Mouse (Mus musculus): ENCODE data around the gene Polrmt. TPM values are rescaled to one million over a fixed set of nuclear protein-coding genes. Genes with fewer than 3 reads are reported as not detected.

Polrmt gene
- polyA plus RNA-seq (2017; shearing (Covaris generic)): 33.4 TPM

DNA sequence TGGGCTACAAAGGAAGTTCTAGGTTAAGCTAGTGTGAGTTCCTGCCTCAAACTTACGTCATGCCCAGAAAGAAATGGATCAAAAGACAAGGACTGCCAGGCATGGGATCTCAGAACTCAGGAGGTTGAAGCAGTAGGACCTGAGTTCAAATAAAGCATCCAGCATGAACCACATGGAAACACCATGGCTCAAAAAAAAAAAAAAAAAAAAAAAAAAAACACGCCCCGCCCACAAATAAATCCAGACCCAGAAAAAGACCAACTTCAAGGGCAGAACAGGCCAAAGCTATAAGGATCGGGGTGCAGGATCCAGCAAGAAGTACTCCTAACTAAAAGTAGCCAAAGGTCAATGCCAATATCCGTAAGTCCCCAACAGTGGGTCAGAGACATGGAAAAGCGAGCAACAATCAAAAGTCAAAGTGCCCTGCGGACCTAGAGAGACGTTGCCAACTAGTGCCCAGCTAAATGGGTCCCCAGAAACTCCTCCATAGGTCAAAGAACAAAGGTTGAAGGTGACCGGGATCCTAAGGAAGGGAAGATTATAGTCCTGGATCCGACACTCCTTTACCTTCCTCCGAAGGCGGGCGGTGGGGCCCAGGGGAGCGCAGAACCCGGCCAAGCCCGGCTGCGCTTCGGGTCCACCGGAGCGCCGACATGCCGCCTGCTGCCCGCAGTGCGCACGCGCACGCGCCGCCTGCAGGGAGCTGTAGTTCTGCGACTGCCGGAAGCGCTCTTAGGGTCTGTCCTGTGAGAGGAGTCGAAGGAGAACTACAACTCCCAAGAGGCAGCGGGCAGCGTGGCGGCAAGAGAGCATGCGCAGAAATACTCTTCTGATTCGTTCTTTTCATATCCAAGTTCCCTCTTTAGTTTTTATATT, at the start of gene Polrmt:
Gene Polrmt (minus strand): TSS at position 684 of the 876 bp plus-strand sequence.

DNA sequence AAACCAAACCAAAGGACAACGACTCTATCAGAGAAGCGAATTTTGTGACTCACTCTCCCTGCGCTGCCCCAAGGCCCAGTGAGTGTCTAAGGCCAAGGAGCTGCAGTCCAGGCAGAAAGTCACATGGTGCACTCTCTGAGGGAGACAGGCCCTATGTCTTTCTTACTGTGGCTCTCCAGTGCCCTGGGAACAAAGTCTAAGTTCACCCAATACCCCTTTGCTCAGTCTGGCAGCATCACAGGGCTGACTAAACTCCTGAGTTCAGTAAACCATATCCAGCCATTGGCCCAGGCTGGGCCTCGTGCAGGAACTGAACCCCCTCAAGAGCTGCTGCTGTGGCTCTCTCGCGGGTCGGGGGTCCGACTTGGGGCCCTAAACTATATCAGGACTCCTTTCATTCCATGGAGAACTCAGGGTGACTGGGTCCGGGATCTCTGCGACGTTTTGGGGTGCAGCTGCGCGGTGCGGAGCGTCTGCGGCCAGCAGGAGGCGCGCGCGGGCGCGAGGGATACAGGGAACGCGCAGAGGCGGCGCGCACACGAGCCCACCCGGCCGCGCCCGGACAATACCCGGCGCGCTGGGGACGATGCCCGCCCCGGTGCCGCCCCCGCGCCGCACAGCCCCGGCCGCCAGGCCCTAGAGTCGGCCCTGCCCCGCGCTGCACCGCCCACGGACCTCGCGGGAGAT, 46.8 kb upstream of the Polrmt start, which contains the start of gene Palm:
Gene Palm (plus strand): TSS at position 522 of the 687 bp plus-strand sequence.

DNA sequence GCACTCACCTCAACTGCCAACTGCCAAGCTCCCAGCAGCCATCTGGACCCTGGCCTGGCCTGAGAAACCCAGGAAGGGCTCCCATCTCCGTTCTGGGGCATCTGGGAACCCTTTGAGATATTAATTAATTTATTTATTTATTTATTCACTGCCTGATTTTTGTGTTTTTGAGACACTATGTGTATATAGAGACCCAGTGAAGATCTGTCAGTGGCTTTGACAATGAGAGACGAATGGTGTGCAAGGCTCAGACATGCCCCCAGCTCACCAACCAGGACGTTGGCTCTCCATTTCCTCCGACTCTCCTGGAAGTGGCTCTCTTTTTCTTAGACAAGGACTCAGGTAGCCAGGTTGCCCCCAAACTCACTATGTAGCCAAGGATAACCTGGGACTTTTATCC, 44.5 kb upstream of the Polrmt start, which contains the start of gene Prss57:
Gene Prss57 (minus strand): TSS at position 101 of the 400 bp plus-strand sequence.

DNA sequence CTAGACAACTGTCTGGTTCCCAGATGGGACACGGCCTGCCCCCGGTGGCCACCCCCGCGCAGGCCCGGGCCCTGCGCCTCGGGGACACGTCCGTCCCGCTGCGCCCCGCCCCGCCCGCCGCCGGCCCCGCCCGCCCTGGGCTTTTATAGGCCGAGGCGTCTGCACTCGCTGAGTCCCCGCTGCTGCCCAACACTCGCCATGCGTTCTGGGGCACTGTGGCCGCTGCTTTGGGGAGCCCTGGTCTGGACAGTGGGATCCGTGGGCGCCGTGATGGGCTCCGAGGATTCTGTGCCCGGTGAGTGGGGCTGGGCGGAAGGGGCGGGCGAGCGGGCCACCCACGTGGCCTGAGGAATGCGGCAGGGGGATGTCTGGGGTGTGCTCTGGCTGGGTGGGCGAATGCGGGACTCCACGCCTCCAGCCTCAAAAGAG, 30.7 kb upstream of the Polrmt start, which contains the start of gene Fstl3:
Gene Fstl3 (plus strand): TSS at position 170 of the 429 bp plus-strand sequence.

DNA sequence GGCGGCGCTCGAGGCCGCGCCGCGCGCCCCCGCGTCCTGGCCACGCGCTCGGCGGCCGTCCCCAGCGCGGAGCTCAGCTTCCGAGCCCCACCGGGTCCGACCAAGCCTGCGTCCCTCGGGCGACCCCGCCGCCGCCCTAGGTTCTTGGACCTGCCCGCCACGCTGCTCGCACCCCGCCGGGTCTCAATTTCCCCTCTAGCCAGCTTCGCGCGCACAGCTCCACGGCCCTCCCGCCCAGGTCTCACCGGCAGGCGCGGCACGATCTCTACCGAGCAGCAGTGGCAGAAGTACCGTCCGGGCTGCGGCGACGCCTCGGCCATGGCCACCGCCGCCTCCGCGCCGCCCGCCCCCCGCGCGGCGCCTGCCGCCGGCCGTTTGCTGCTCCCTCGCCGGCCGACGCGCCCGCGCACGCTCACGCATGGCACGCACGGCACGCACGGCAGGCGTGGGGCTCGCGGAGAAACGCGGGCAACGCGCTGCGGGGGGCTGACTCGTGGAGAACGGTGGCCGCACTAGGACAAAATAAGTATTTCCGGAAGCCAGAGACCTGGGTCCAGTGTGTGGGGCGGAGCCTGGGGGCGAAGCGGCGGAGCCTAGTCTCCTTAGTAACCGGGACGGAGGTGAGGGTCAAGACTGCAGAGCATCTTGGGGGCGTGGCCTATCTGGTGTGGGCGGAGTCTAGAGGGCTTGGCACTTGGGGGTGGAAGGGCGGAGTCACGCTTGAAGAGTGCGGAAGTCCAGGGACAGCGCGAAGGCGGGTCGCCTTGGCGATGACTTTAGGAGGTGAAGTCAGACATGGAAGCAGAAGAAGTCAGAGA, 20.3 kb upstream of the Polrmt start, which contains the start of gene Rnf126:
Gene Rnf126 (minus strand): TSS at position 445 of the 818 bp plus-strand sequence.

DNA sequence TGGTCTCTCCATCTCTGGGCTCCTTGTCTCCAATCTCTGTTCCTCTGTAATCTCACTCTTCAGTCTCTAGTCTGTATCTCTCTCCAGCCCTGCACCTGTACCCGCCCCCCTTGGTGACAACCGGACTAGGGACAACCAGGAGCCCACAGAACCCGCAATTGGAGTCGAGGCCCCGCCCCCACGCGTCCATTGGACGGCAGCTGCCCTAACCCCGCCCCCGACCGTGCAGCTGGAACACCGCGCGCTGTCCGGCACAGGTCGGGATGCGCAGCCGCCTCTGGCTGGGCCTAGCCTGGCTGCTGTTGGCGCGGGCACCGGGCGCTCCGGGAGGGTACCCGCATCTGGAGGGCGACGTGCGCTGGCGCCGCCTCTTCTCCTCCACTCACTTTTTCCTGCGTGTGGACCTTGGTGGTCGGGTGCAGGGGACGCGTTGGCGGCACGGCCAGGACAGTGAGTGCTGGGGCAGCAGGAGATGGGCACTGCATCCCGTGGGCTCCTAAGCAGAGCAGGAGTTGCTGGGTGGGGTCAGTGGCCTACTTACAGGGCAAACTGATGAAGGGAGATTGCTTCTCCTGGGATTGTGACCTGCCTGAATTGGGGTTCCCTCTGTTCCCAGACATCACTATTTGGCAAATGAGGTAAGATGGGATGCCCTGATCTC, 8.6 kb upstream of the Polrmt start, which contains the start of gene Fgf22:
Gene Fgf22 (plus strand): TSS at position 221 of the 661 bp plus-strand sequence.

DNA sequence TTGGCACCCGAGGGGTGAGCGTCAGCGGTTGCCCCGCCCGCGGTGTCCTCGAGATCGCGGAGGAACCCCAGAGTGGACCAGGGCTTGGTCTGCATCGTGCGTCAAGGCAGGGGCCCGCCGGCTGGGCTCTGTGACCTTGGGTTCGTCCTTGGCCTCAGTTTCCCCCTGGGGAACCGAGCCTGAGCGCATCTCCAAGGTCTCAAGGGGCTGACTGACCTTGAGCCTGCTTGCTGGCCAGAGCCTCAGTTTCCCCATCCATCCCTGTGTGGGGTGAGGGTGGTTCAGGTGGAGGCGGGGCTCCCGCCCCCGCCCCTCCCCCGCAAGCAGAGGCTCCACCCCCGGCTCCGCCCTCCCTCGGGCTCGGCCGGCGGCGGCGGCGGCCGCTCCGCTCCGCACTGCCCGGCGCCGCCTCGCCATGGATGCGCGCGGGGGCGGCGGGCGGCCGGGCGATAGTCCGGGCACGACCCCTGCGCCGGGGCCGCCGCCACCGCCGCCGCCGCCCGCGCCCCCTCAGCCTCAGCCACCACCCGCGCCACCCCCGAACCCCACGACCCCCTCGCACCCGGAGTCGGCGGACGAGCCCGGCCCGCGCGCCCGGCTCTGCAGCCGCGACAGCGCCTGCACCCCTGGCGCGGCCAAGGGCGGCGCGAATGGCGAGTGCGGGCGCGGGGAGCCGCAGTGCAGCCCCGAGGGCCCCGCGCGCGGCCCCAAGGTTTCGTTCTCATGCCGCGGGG, 30.0 kb downstream of the Polrmt start, which contains the start of gene Hcn2:
Gene Hcn2 (plus strand): TSS at position 381 of the 734 bp plus-strand sequence.

DNA sequence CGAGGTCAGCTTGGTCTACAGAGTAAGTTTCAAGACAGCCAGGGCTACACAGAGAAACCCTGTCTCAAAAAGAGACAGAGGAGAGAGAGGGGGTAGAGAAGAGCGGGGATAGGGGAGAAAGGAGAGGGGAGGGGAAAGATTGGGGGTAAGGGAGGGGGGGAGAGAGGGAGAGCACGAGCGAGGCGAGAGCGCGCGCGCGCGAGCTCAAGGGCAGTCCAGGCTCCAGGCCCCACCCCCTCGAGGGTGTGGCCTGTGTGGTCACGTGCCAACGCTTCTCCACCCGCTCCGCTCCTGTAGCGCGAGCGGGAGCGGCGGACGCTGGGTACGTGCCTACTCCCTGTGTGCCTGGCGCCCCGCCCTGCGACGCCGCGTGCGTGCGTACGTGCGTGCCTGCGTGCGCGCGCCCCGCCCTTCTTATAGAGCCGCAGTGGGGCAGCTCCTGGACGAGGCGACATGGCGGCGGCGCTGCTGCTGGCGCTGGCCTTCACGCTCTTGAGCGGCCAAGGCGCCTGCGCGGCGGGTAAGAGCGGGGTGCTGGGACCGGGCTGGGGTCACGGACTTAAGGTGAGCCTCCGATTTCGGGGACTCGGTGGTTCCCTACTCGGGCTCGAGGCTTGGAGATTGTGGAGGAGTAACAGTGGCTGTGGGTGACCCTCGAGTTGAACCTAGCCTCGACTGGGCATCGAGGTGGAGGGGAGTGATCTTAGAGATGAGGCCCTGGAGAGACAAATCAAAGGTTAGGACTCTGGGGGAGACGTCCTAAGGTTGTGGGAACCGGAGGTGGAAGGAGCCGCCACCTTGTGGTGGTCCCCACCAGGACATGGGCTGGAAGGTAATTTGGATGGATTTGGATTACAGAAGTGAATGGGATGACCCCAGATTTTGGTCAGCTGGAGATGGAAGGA, 42.1 kb downstream of the Polrmt start, which contains the start of gene Bsg:
Gene Bsg (plus strand): TSS at position 427 of the 905 bp plus-strand sequence.

DNA sequence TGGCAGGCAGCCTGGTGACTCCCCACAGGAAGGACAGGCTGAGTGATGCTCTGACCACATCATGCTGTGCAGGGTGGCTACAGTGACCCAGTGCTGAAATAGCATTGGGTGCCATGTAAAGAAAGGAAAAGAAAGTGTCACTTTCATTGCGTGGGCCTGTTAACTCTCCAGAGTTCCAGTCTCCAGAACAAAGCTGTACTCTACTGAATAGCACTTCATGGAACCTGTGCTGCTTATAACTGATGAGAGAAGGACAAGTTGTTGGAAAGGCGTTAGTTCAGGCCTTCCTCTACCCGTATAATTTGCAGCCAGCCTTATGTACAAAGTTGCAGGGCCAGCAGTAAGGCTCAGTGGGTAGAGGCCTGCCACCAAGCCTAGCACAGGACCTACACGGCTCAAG, 57.7 kb downstream of the Polrmt start, which contains the start of gene Gzmm:
Gene Gzmm (plus strand): TSS at position 301 of the 400 bp plus-strand sequence.

Other genes starting within 250 kb of the Polrmt start
- 1.7 TPM for gene Plpp2, start 212.8 kb downstream of the Polrmt start, polyA plus RNA-seq (2017; shearing (Covaris generic))
- gene Mier2, start 191.4 kb downstream of the Polrmt start, polyA plus RNA-seq (2017; shearing (Covaris generic)): 49.2 TPM
- not detected for gene Theg, start 159.2 kb downstream of the Polrmt start, polyA plus RNA-seq (2017; shearing (Covaris generic))
- gene C2cd4c, start 132.6 kb downstream of the Polrmt start, polyA plus RNA-seq (2017; shearing (Covaris generic)): not detected
- gene Shc2, start 108.7 kb downstream of the Polrmt start, polyA plus RNA-seq (2017; shearing (Covaris generic)): not detected
- not detected for gene Odf3l2, start 100.8 kb downstream of the Polrmt start, polyA plus RNA-seq (2017; shearing (Covaris generic))
- gene Madcam1, start 82.0 kb downstream of the Polrmt start, polyA plus RNA-seq (2017; shearing (Covaris generic)): not detected
- 24.0 TPM for gene Tpgs1, start 77.2 kb downstream of the Polrmt start, polyA plus RNA-seq (2017; shearing (Covaris generic))
- gene Cdc34, start 64.4 kb downstream of the Polrmt start, polyA plus RNA-seq (2017; shearing (Covaris generic)): 83.3 TPM
- 2.7 TPM for gene Gzmm, start 57.6 kb downstream of the Polrmt start, polyA plus RNA-seq (2017; shearing (Covaris generic))
- 178 TPM for gene Bsg, start 42.1 kb downstream of the Polrmt start, polyA plus RNA-seq (2017; shearing (Covaris generic))
- gene Hcn2, start 29.9 kb downstream of the Polrmt start, polyA plus RNA-seq (2017; shearing (Covaris generic)): 0.12 TPM
- gene Fgf22, start 8.5 kb upstream of the Polrmt start, polyA plus RNA-seq (2017; shearing (Covaris generic)): not detected
- 47.0 TPM for gene Rnf126, start 20.4 kb upstream of the Polrmt start, polyA plus RNA-seq (2017; shearing (Covaris generic))
- gene Fstl3, start 30.7 kb upstream of the Polrmt start, polyA plus RNA-seq (2017; shearing (Covaris generic)): 0.31 TPM
- not detected for gene Prss57, start 44.4 kb upstream of the Polrmt start, polyA plus RNA-seq (2017; shearing (Covaris generic))
- 3.5 TPM for gene Palm, start 47.0 kb upstream of the Polrmt start, polyA plus RNA-seq (2017; shearing (Covaris generic))
- not detected for gene Misp, start 74.4 kb upstream of the Polrmt start, polyA plus RNA-seq (2017; shearing (Covaris generic))
- gene Ptbp1, start 107.8 kb upstream of the Polrmt start, polyA plus RNA-seq (2017; shearing (Covaris generic)): 555 TPM
- gene Prtn3, start 127.9 kb upstream of the Polrmt start, polyA plus RNA-seq (2017; shearing (Covaris generic)): not detected
- 11.3 TPM for gene Plppr3, start 128.1 kb upstream of the Polrmt start, polyA plus RNA-seq (2017; shearing (Covaris generic))
- gene Elane, start 139.7 kb upstream of the Polrmt start, polyA plus RNA-seq (2017; shearing (Covaris generic)): not detected
- not detected for gene Cfd, start 144.3 kb upstream of the Polrmt start, polyA plus RNA-seq (2017; shearing (Covaris generic))
- 31.9 TPM for gene Med16, start 162.3 kb upstream of the Polrmt start, polyA plus RNA-seq (2017; shearing (Covaris generic))
- gene Gm26602, start 164.3 kb upstream of the Polrmt start, polyA plus RNA-seq (2017; shearing (Covaris generic)): 11.6 TPM
- 0.26 TPM for gene Kiss1r, start 170.4 kb upstream of the Polrmt start, polyA plus RNA-seq (2017; shearing (Covaris generic))
- gene R3hdm4, start 174.6 kb upstream of the Polrmt start, polyA plus RNA-seq (2017; shearing (Covaris generic)): 113 TPM
- gene Arid3a, start 180.5 kb upstream of the Polrmt start, polyA plus RNA-seq (2017; shearing (Covaris generic)): 10.6 TPM
- gene Wdr18, start 213.6 kb upstream of the Polrmt start, polyA plus RNA-seq (2017; shearing (Covaris generic)): 55.5 TPM
- gene Grin3b, start 224.1 kb upstream of the Polrmt start, polyA plus RNA-seq (2017; shearing (Covaris generic)): not detected
- gene Tmem259, start 237.7 kb upstream of the Polrmt start, polyA plus RNA-seq (2017; shearing (Covaris generic)): 28.1 TPM
- 501 TPM for gene Cnn2, start 242.0 kb upstream of the Polrmt start, polyA plus RNA-seq (2017; shearing (Covaris generic))
- 52.9 TPM for gene Abca7, start 249.9 kb upstream of the Polrmt start, polyA plus RNA-seq (2017; shearing (Covaris generic))

Measured in effector memory CD4-positive, alpha-beta T cell, adult 5 months (primary cell).